In genomic region chr9:65217661-65218060, GRCm38 (mm10) we compare ENCODE assay signal across 10 mouse cellular contexts. TPM values are rescaled to one million over a fixed set of nuclear protein-coding genes. Genes with fewer than 3 reads are reported as not detected.
DNase-seq lines count a peak whose midpoint lies in the region; ATAC-seq lines count a peak whose summit lies in the region.
"Had no signal": no experiment of that assay in that cellular context is flagged by ENCODE, and none has a peak within 500 bp of the region (broad histone marks: within the 10 kb centered on the region; RNA-seq: fewer than 3 reads in every experiment).

No protein-coding gene starts in this region.

- peak; percentile 27 for ATAC-seq in erythroblast, adult 5-6 weeks (replicated peaks; ENCODE audit: low FRiP score, poor library complexity, severe bottlenecking)
- ATAC-seq in midbrain, embryonic 15.5 days (replicated peaks): no peak
- ATAC-seq: forebrain, embryonic 16.5 days had no signal

- intact Hi-C loops in heart, postnatal 25 days (cut with DNase I): no loop called here

- H3K27ac ChIP-seq in heart, embryonic 10.5 days: 0 out of 2 replicates have a peak overlapping the region, but pooled peaks have one; percentile 36
- no peak overlapping the region for H3K27ac ChIP-seq in midbrain, embryonic 15.5 days

- 51% methylated on average over 6 of the region's 6 CpGs for WGBS in heart, embryonic 10.5 days
- 71% methylated on average over 6 of the region's 6 CpGs for WGBS in midbrain, embryonic 15.5 days

- peaks cover 33% of the 10 kb centered on the region for H3K4me1 ChIP-seq in heart, embryonic 10.5 days
- H3K4me1 ChIP-seq in midbrain, embryonic 15.5 days: peaks cover 8% of the 10 kb centered on the region

- no peaks in the 10 kb centered on the region for H3K27me3 ChIP-seq in heart, embryonic 10.5 days (ENCODE audit: insufficient read depth, poor library complexity, severe bottlenecking)
- H3K27me3 ChIP-seq in midbrain, embryonic 15.5 days (replicated peaks): no peaks in the 10 kb centered on the region

- no peaks in the 10 kb centered on the region for H3K36me3 ChIP-seq in heart, embryonic 10.5 days
- no peaks in the 10 kb centered on the region for H3K36me3 ChIP-seq in midbrain, embryonic 15.5 days (replicated peaks)

- no peak overlapping the region for H3K9ac ChIP-seq in midbrain, embryonic 15.5 days

- H3K4me3 ChIP-seq in heart, embryonic 10.5 days: no peak overlapping the region
- no peak overlapping the region for H3K4me3 ChIP-seq in midbrain, embryonic 15.5 days

- no peak overlapping the region for H3K4me2 ChIP-seq in midbrain, embryonic 15.5 days

- DNase-seq in heart, embryonic 10.5 days (ENCODE audit: low spot score): no peak
- no peak for DNase-seq in heart, postnatal 25 days (ENCODE audit: low spot score)
- peak; percentile 30 for DNase-seq in CD4-positive helper T cell, adult 2 months (ENCODE audit: low read depth, low spot score)
- peak; percentile 66 for DNase-seq in liver
- DNase-seq in urinary bladder, postnatal 10 days (ENCODE audit: low spot score): no peak
- DNase-seq in right cerebral cortex, postnatal 36 days (ENCODE audit: low spot score in 2 of 2): no peak

- H3K9me3 ChIP-seq in heart, embryonic 10.5 days: no peaks in the 10 kb centered on the region
- no peaks in the 10 kb centered on the region for H3K9me3 ChIP-seq in midbrain, embryonic 15.5 days

RNA-seq across cellular contexts. Expression of gene Parp16, which starts 22.5 kb away (rescaled TPM):
- polyA plus RNA-seq in heart, embryonic 10.5 days (2016; fragmentation: Nextera tagmentation; extraction: Ambion mirVana): 4.8 and 5.8 TPM in 2 replicates
- total RNA-seq in heart, postnatal 25 days (2021): 1 to 10 TPM; 4.2 TPM
- total RNA-seq in erythroblast, adult 5-6 weeks (2015; ENCODE audit: low replicate concordance): 10.2 and 13.2 TPM in 2 replicates
- total RNA-seq in erythroblast, adult 5-6 weeks (2017; ENCODE audit: low replicate concordance): 14.5 and 15.3 TPM in 2 replicates
- 6.8 and 7.6 TPM in 2 replicates for polyA plus RNA-seq in midbrain, embryonic 15.5 days (2015; fragmentation: Nextera tagmentation; extraction: Ambion mirVana)

RNA-seq across cellular contexts. Expression of gene Cilp, which starts 47.3 kb away (rescaled TPM):
- not detected in 2 replicates for polyA plus RNA-seq in heart, embryonic 10.5 days (2016; fragmentation: Nextera tagmentation; extraction: Ambion mirVana)
- 1 to 10 TPM; 4.8 to 6.6 TPM for total RNA-seq in heart, postnatal 25 days (2021)
- not detected in 2 replicates for total RNA-seq in erythroblast, adult 5-6 weeks (2015; ENCODE audit: low replicate concordance)
- total RNA-seq in erythroblast, adult 5-6 weeks (2017; ENCODE audit: low replicate concordance): not detected in 2 replicates
- 0.19 and 0.26 TPM in 2 replicates for polyA plus RNA-seq in midbrain, embryonic 15.5 days (2015; fragmentation: Nextera tagmentation; extraction: Ambion mirVana)
- polyA plus RNA-seq: CD4-positive, CD25-positive, alpha-beta regulatory T cell, adult 4 months had no signal

Comparison
In these comparisons a context has a peak if more than half of its experiments do, and no peak if none do; other contexts are left out.
1. DNase-seq: peak in CD4-positive helper T cell, adult 2 months (single experiment) and liver (single experiment); none in heart, embryonic 10.5 days (single experiment), heart, postnatal 25 days (single experiment), urinary bladder, postnatal 10 days (single experiment) and right cerebral cortex, postnatal 36 days (0 of 2).
2. RNA of gene Cilp, which starts 47.3 kb away (total RNA-seq): 4.8 to 6.6 TPM in heart, postnatal 25 days; not detected in erythroblast, adult 5-6 weeks; every median in the first group is over 4 times any median in the second.